Mouse (Mus musculus) adrenal gland, postnatal 4 days (tissue): ENCODE measurements around the gene Nsun5. TPM values are rescaled to one million over a fixed set of nuclear protein-coding genes. Genes with fewer than 3 reads are reported as not detected.

Source experiments
- DNase-seq, 2 experiments: peaks; one replicate each; pipeline ENCODE4 v3.0.0; 2021 to 2022; ENCODE audit warnings: low spot score in 2 of 2, mixed read lengths in 2 of 2
- microRNA-seq: library from miRNA; unstranded; fragments of <30 nt; microRNA quantifications from one replicate; pipeline ENCODE4 v1.2.0, GENCODE M21; 2021
- total RNA-seq, 2 experiments: library from RNA; stranded (reverse); gene quantifications; 2 replicates each; pipeline ENCODE4 v1.2.3; 2021

Gene Nsun5
- total RNA-seq, 2 experiments from 2014 or later, result 23.9 to 24.9 TPM

DNA sequence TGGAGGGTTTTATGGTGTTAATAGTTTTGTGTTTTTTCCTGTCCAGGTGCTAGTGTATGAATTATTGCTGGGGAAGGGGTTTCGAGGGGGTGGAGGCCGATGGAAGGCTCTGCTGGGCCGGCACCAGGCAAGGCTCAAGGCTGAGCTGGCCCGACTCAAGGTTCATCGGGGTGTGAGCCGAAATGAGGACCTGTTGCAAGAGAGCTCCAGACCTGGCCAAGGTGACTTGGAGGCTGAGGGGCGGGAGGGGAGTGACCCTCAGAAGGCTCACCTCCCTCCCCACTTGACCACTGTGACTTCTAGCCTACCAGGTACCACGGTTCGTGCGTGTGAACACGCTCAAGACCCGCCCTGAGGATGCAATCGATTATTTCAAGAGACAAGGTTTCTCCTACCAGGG lies 1.4 kb downstream of the Nsun5 start:
- no peak for DNase-seq

DNA sequence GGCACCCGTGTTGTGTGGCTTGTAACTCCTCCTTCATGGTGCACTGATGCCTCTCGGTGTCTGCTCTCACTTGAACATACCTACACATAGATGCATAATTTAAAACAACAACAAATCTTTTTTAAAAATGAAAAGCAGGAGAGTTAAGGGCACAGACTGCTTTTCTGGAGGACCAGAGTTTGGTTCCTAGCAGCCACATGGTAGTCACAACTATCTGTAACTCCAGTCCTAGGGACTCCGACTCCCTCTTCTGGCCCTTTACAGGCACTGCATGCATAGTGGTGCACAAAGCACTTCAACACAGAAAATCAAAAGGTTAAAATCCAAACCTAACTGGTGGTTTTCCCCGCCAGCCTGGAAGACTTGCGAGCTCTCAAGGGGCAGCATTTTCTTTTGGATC lies 3.8 kb downstream of the Nsun5 start:
- no peak for DNase-seq

DNA sequence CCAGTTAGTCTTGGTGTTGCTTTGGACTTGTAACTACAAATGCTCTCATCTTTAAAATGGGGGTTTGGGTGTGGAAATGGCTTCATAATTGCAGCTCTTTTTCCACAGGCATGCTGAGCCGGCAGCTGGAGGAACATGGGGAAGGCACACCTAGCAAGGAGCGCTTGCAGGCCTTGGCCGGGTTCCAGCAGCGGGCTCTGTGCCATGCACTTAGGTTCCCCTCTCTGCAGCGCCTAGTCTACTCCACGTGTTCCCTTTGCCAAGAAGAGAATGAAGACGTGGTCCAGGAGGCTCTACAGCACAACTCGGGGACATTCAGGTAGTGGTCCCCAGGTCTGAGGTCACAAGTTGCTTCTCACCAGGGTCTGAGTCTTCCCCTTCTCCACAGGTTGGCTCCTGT lies 5.4 kb downstream of the Nsun5 start:
- DNase-seq, result no peak

GRCm38 (mm10) chr5:135376341-135376740 lies 6.6 kb downstream of the Nsun5 start:
- DNase-seq, result no peak

DNA sequence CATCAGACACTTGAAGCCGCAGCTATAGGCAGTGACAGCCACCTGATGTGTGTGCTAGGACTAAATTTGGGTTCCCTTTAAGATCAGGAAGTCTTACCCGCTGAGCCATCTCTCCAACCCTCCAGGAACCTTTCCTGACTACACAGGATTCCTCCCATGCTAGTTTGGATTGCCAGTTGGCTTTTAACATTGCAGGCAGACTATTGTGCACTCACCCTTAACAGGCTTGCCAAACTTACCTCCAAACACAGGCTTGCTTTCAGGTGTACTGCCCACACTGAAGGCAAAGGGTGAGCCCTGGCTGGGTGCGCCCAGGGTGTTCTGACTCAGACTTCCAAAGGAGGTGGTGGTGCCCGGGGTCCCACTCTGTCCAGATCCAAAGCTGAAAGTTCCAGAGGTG lies 10.9 kb downstream of the Nsun5 start:
- no peak for DNase-seq

DNA sequence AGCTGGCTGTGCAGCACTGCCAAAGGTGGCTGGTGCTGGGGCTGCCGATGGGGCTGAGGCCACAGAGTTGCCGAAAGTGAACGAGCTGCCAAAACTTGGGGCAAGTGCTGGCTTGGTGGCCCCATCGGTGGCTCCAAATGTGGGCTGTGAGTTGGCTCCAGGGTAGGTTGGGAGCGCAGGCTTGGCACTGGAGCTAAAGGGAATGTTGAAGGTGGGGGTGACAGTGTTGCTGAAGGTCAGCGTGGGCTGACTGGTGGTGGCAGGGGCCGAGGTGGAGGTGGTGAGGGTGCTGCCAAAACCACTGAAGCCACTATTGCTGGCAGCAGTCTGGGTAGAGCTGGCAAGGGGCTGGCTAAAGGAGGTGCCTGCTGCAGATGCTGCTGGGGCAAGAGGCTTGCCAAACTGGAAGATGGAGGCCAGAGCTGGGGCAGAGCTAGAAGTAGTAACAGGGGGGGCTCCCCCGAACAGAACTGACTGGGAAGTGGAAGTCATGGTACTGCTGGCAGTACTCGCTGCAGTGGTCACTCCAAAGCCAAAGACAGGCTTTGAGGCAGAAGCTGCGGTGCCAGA lies 11.7 kb downstream of the Nsun5 start:
- no peak for DNase-seq

GRCm38 (mm10) chr5:135382746-135383145 lies 13.0 kb downstream of the Nsun5 start:
- no peak for DNase-seq

DNA sequence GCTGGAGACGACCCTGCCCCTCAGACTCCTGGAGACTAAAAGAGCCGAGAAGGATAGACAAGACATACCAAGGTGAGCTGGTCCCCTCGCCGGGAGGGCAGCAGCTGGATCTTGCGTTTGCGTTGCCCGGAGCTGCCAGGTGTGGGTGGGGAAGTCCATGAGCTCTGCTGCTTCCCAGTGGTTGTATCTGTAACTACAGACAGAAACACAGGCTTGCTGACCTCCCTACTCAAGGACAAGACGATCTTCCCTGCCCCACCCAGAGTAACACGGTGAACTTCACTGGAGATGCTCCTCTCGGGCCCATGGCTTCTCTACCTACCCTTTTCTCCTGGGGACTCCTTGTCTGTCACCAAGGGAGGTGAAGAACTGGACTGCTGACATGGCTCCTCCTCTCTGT lies 14.0 kb downstream of the Nsun5 start:
- no peak for DNase-seq

DNA sequence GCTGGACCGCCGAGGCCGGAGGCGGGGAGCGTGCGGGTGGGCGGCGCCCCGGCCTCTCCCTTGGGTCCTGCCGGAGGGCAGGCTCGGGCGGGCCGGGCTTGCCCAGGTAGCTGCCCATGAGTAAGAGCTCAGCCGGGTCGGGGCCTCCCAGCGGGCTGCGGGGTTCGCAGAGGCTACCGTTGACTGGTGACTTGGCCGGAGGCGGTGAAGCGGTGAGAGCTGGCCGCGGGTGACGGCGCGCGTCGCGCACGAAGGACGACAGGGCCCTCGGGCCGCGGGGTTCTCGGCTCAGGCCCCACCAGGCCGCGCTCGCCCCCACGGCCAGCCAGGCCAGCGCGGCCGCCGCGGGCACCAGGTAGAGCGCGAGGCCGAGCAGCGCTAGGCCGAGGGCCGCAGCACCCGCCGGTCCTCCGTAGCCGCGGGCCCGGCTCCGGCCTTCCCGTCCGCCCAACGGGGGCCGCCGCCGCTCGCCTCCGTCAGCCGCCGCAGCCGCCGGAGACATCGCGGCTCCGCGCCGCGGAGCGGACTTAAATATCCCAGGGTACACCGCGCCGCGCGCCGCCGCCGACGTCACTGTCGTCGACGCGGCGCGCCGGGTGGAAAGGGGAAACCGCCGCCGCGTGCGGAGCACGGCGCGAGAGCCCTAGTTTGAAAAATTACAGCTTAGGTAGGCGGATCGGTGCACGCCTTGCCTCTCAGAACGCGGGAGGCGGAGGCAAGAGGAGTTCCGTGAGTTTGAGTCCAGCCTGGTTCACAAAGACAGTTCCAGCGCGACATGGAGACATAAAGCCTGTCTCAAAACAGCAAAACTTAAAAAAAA lies 24.5 kb downstream of the Nsun5 start, which contains the start of gene Pom121:
Gene Pom121, minus strand, starts transcription at position 543 of the 820 bp plus-strand sequence.
- peak; percentile 65 to 71 for DNase-seq

GRCm38 (mm10) chr5:135395826-135396225 lies 26.1 kb downstream of the Nsun5 start:
- no peak for DNase-seq

- no peak for DNase-seq
These were observed 29.6 kb downstream of the Nsun5 start for GRCm38 (mm10) chr5:135399382-135399781.

DNA sequence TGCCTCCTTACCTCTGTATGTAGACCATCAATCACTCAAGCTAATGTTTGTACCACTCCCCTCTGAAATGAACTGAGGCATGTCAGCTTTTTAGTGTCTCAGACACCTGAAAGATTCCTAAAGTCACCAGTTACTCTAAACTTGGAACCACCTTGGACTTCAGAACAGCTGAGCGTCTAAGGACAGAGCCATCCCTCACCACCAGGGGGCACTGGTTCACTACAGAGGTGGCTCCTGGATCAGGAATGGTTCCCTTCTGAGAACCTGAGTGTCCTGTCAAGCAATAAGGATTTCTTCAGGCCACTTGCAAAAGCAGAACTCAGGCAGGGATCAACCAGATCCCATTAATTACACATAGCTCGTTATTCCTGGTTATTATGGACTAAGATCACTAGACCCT lies 30.5 kb downstream of the Nsun5 start:
- peak; percentile 48 to 83 for DNase-seq

GRCm38 (mm10) chr5:135404623-135405022 lies 34.9 kb downstream of the Nsun5 start:
- DNase-seq, result no peak

DNA sequence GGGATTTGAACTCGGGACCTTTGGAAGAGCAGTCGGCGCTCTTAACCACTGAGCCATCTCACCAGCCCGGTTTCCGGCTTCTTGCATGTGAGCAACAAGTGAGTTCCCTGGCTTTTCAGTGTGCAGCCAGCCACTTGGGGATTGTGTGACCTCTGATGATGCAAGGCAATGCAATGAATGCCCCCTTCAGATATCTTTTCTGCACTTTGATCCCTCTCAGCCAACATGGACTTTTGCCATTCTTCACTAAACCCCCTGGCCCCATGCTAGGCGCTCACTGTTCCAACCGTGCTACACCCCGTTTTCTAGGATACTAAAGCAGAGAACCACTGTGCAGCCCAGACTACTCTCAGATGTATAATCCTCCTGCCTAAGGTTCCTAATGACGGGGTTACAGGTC lies 35.7 kb downstream of the Nsun5 start:
- no peak for DNase-seq

- no peak for DNase-seq
These were observed 38.4 kb downstream of the Nsun5 start for GRCm38 (mm10) chr5:135408114-135408513.

DNA sequence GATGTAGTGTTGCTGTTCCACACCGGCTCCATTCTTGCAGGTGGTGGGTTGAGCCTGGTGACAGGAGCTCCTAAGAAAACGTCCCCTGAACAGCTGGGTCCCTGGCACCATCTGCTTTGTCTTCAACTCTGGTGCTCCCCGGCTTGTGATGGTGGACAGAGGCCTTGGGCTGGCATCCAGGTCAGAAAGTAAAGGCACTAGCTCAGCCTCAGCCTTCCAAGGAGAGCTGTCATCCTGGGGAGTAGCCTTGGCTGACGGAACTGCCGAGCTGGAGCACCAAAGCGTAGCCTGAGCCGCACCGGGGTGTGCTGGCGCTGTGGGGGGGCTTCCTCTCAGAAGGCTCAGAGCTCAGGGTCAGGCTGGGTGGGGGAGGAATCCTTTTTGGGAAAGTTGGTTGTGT lies 40.5 kb downstream of the Nsun5 start:
- no peak for DNase-seq

Small RNA genes within 50 kb of the gene (microRNA-seq; reads per million reads assigned to microRNA genes)
- gene Mir7033, result 1.6 reads per million

Other genes starting within 250 kb of the Nsun5 start
- gene Tbl2, start 220.3 kb upstream of the Nsun5 start, total RNA-seq, result 10 to 100 TPM; 22.3 to 26.7 TPM
- 10 to 100 TPM; 44.6 to 52.1 TPM for gene Bcl7b, start 201.7 kb upstream of the Nsun5 start, total RNA-seq
- 10 to 100 TPM; 67.4 to 76.4 TPM for gene Baz1b, start 182.7 kb upstream of the Nsun5 start, total RNA-seq
- gene Fzd9, start 118.7 kb upstream of the Nsun5 start, total RNA-seq, result 1 to 10 TPM; 2.6 to 2.8 TPM
- under 1 TPM; 0.23 to 0.48 TPM for gene Fkbp6, start 19.9 kb upstream of the Nsun5 start, total RNA-seq
- under 1 TPM in 1 of 2 experiments, not detected in 1; 0.20 TPM for gene Trim50, start 16.7 kb upstream of the Nsun5 start, total RNA-seq
- 10 to 100 TPM; 35.9 to 40.7 TPM for gene Pom121, start 24.6 kb downstream of the Nsun5 start, total RNA-seq
- gene Hip1, start 175.2 kb downstream of the Nsun5 start, total RNA-seq, result 10 to 100 TPM; 44.4 TPM
- gene Ccl26, start 193.6 kb downstream of the Nsun5 start, total RNA-seq, result not detected
- 1 to 10 TPM; 2.4 to 3.0 TPM for gene Ccl24, start 203.1 kb downstream of the Nsun5 start, total RNA-seq